Mouse (Mus musculus) embryonic facial prominence, embryonic 15.5 days (tissue): ENCODE measurements around the gene D10Wsu102e. TPM values are rescaled to one million over a fixed set of nuclear protein-coding genes. Genes with fewer than 3 reads are reported as not detected.
"Not testable (repeated sequence)": the region's sequence is repeated elsewhere in the genome, so short reads cannot be mapped to it uniquely, and the experiment has no call there.

Source experiments
- ATAC-seq: fragments of 200-750 bp; cut with Nextera tagmentation; 2 replicates; pipeline ENCODE4 v1.8.0; 2017; ENCODE audit warnings: low read depth, moderate TSS enrichment; ENCODE audit not compliant: insufficient number of reproducible peaks, low FRiP score, low TSS enrichment
- H3K27ac ChIP-seq: fragments of 300-500 bp; sonication (generic); replicated peaks from 2 replicates; pipeline ENCODE4 v1.5.1; 2015; ENCODE audit warnings: mild to moderate bottlenecking, inconsistent platforms
- H3K27me3 ChIP-seq: fragments of 300-500 bp; sonication (generic); 2 replicates; pipeline ENCODE4 v1.6.1; 2015; ENCODE audit warnings: inconsistent platforms
- H3K36me3 ChIP-seq: fragments of 300-500 bp; sonication (generic); 2 replicates; pipeline ENCODE4 v1.6.1; 2015; ENCODE audit warnings: mild to moderate bottlenecking, inconsistent platforms
- H3K4me1 ChIP-seq: fragments of 300-500 bp; sonication (generic); 2 replicates; pipeline ENCODE4 v1.6.1; 2015; ENCODE audit warnings: inconsistent platforms
- H3K4me2 ChIP-seq: fragments of 300-500 bp; sonication (generic); replicated peaks from 2 replicates; pipeline ENCODE4 v1.6.1; 2015; ENCODE audit warnings: mild to moderate bottlenecking, inconsistent platforms
- H3K4me3 ChIP-seq: fragments of 300-500 bp; sonication (generic); replicated peaks from 2 replicates; pipeline ENCODE4 v1.5.1; 2015; ENCODE audit warnings: mild to moderate bottlenecking, inconsistent platforms
- H3K9ac ChIP-seq: fragments of 300-500 bp; sonication (generic); 2 replicates; pipeline ENCODE4 v1.6.1; 2015; ENCODE audit warnings: inconsistent platforms
- H3K9me3 ChIP-seq: fragments of 300-500 bp; sonication (generic); replicated peaks from 2 replicates; pipeline ENCODE4 v1.6.1; 2016; ENCODE audit warnings: inconsistent platforms
- WGBS: fragments of 180-500 bp; shearing (Covaris S2); methylation state at CpG from one replicate; pipeline ENCODE4 v1.1.7; 2015; 5-methylcytosine and 5-hydroxymethylcytosine counted together
- polyA plus RNA-seq: library from polyadenylated mRNA; unstranded; fragments of >200 nt; fragmentation: Nextera tagmentation; extraction: Ambion mirVana; gene quantifications from 2 replicates; pipeline ENCODE4 v1.2.1, GENCODE M21; 2015

The D10Wsu102e gene
- polyA plus RNA-seq, 1 experiment from 2014 or later: 0.61 TPM

- no peaks in the 10 kb centered on the region for H3K36me3 ChIP-seq
- no peak overlapping the region for H3K4me2 ChIP-seq
- 87% methylated on average over 11 of the region's 11 CpGs for WGBS
- H3K4me1 ChIP-seq: no peaks in the 10 kb centered on the region
- 0 out of 2 replicates have a peak, but pooled peaks cover 7% of the 10 kb centered on the region for H3K9me3 ChIP-seq
- ATAC-seq: no peak
- no peak overlapping the region for H3K27ac ChIP-seq
- no peak overlapping the region for H3K4me3 ChIP-seq
- no peak overlapping the region for H3K9ac ChIP-seq
- H3K27me3 ChIP-seq: no peaks in the 10 kb centered on the region
These were observed 45.0 kb downstream of the D10Wsu102e start for GRCm38 (mm10) chr10:83405031-83405430.

- Histone ChIP-seq H3K4me2 (no peak overlapping the region), H3K27ac (no peak overlapping the region), H3K4me1 (no peaks in the 10 kb centered on the region), H3K36me3 (0 out of 2 replicates have a peak, but pooled peaks cover 3% of the 10 kb centered on the region), H3K9me3 (0 out of 2 replicates have a peak, but pooled peaks cover 7% of the 10 kb centered on the region), H3K27me3 (no peaks in the 10 kb centered on the region), H3K4me3 (no peak overlapping the region), H3K9ac (no peak overlapping the region)
- no peak for ATAC-seq
- WGBS: 93% methylated on average over 11 of the region's 11 CpGs
These were observed 45.7 kb downstream of the D10Wsu102e start for GRCm38 (mm10) chr10:83405711-83406110.

- 0 out of 2 replicates have a peak, but pooled peaks cover 10% of the 10 kb centered on the region for H3K9me3 ChIP-seq
- H3K27me3 ChIP-seq: no peaks in the 10 kb centered on the region
- H3K36me3 ChIP-seq: 0 out of 2 replicates have a peak, but pooled peaks cover 4% of the 10 kb centered on the region
- no peak overlapping the region for H3K9ac ChIP-seq
- H3K27ac ChIP-seq: no peak overlapping the region
- H3K4me2 ChIP-seq: no peak overlapping the region
- H3K4me3 ChIP-seq: no peak overlapping the region
- H3K4me1 ChIP-seq: no peaks in the 10 kb centered on the region
- 93% methylated on average over 10 of the region's 10 CpGs for WGBS
- ATAC-seq: no peak; the same call in 1 of the 2 replicates
These were observed 47.1 kb downstream of the D10Wsu102e start for GRCm38 (mm10) chr10:83407141-83407540.

- not testable (repeated sequence) for H3K27me3 ChIP-seq, H3K9ac ChIP-seq, ATAC-seq, H3K4me3 ChIP-seq, H3K36me3 ChIP-seq, H3K27ac ChIP-seq, H3K4me2 ChIP-seq, H3K4me1 ChIP-seq
- 95% methylated on average over 16 of the region's 16 CpGs for WGBS
- 0 out of 2 replicates have a peak, but pooled peaks cover 14% of the 10 kb centered on the region for H3K9me3 ChIP-seq
These were observed 58.4 kb downstream of the D10Wsu102e start for GRCm38 (mm10) chr10:83418466-83418865.

- Histone ChIP-seq H3K27me3 (no peaks in the 10 kb centered on the region), H3K9ac (no peak overlapping the region), H3K27ac (no peak overlapping the region), H3K9me3 (peaks cover 12% of the 10 kb centered on the region; the same call in 1 of the 2 replicates), H3K4me1 (no peaks in the 10 kb centered on the region), H3K4me3 (no peak overlapping the region), H3K36me3 (no peaks in the 10 kb centered on the region), H3K4me2 (no peak overlapping the region)
- whole genome bisulfite sequencing: 88% methylated on average over 7 of the region's 7 CpGs
- ATAC-seq: no peak
These were observed 88.6 kb downstream of the D10Wsu102e start for GRCm38 (mm10) chr10:83448582-83448981.

GRCm38 (mm10) chr10:83457531-83457930 is 97.5 kb downstream of the D10Wsu102e start:
- Histone ChIP-seq H3K4me2 (no peak overlapping the region), H3K36me3 (0 out of 2 replicates have a peak, but pooled peaks cover 4% of the 10 kb centered on the region), H3K9me3 (peaks cover 11% of the 10 kb centered on the region; the same call in 1 of the 2 replicates), H3K9ac (no peak overlapping the region), H3K4me1 (no peaks in the 10 kb centered on the region), H3K27ac (no peak overlapping the region), H3K27me3 (no peaks in the 10 kb centered on the region), H3K4me3 (no peak overlapping the region)
- no peak for ATAC-seq
- WGBS: 93% methylated on average over 3 of the region's 3 CpGs

- H3K27me3 ChIP-seq: no peaks in the 10 kb centered on the region
- no peak overlapping the region for H3K9ac ChIP-seq
- H3K4me1 ChIP-seq: no peaks in the 10 kb centered on the region
- no peaks in the 10 kb centered on the region for H3K36me3 ChIP-seq
- no peaks in the 10 kb centered on the region for H3K9me3 ChIP-seq
- no peak overlapping the region for H3K4me2 ChIP-seq
- no peak overlapping the region for H3K4me3 ChIP-seq
- no peak overlapping the region for H3K27ac ChIP-seq
- WGBS: 91% methylated on average over 13 of the region's 13 CpGs
- no peak for ATAC-seq
These were observed 115.2 kb downstream of the D10Wsu102e start for GRCm38 (mm10) chr10:83475226-83475625.

GRCm38 (mm10) chr10:83477286-83477685 is 117.3 kb downstream of the D10Wsu102e start:
- WGBS: 84% methylated on average over 5 of the region's 5 CpGs

GRCm38 (mm10) chr10:83490506-83490905 is 130.5 kb downstream of the D10Wsu102e start:
- ATAC-seq: no peak
- Histone ChIP-seq H3K36me3 (no peaks in the 10 kb centered on the region), H3K4me1 (no peaks in the 10 kb centered on the region), H3K4me3 (no peak overlapping the region), H3K27ac (no peak overlapping the region), H3K9ac (no peak overlapping the region), H3K9me3 (no peaks in the 10 kb centered on the region), H3K4me2 (no peak overlapping the region), H3K27me3 (no peaks in the 10 kb centered on the region)
- 83% methylated on average over 6 of the region's 6 CpGs for WGBS

More at GRCm38 (mm10) chr10:83477286-83477685, 117.3 kb downstream of the D10Wsu102e start:
- Histone ChIP-seq H3K4me2 (no peak overlapping the region), H3K27ac (no peak overlapping the region), H3K27me3 (no peaks in the 10 kb centered on the region), H3K4me1 (no peaks in the 10 kb centered on the region), H3K4me3 (no peak overlapping the region), H3K36me3 (no peaks in the 10 kb centered on the region), H3K9me3 (no peaks in the 10 kb centered on the region), H3K9ac (no peak overlapping the region)
- ATAC-seq: no peak

- H3K9ac ChIP-seq: no peak overlapping the region
- H3K4me2 ChIP-seq: no peak overlapping the region
- no peak overlapping the region for H3K27ac ChIP-seq
- no peaks in the 10 kb centered on the region for H3K27me3 ChIP-seq
- H3K4me3 ChIP-seq: no peak overlapping the region
- WGBS: 75% methylated on average over 13 of the region's 13 CpGs
- no peaks in the 10 kb centered on the region for H3K9me3 ChIP-seq
- no peaks in the 10 kb centered on the region for H3K36me3 ChIP-seq
- no peak for ATAC-seq
- no peaks in the 10 kb centered on the region for H3K4me1 ChIP-seq
These were observed 137.3 kb downstream of the D10Wsu102e start for GRCm38 (mm10) chr10:83497321-83497720.

GRCm38 (mm10) chr10:83508962-83509660 is 149.1 kb downstream of the D10Wsu102e start:
- Histone ChIP-seq H3K4me1 (no peaks in the 10 kb centered on the region), H3K9ac (no peak overlapping the region), H3K4me3 (no peak overlapping the region), H3K4me2 (no peak overlapping the region), H3K9me3 (no peaks in the 10 kb centered on the region), H3K36me3 (no peaks in the 10 kb centered on the region), H3K27ac (no peak overlapping the region), H3K27me3 (no peaks in the 10 kb centered on the region)
- no peak for ATAC-seq
- 61% methylated on average over 8 of the region's 8 CpGs for WGBS

- no peak overlapping the region for H3K4me2 ChIP-seq
- WGBS: 73% methylated on average over 5 of the region's 5 CpGs
- no peak for ATAC-seq
- no peaks in the 10 kb centered on the region for H3K27me3 ChIP-seq
- no peak overlapping the region for H3K9ac ChIP-seq
- no peaks in the 10 kb centered on the region for H3K9me3 ChIP-seq
- no peak overlapping the region for H3K4me3 ChIP-seq
- H3K27ac ChIP-seq: no peak overlapping the region
- H3K4me1 ChIP-seq: no peaks in the 10 kb centered on the region
- H3K36me3 ChIP-seq: no peaks in the 10 kb centered on the region
These were observed 151.3 kb downstream of the D10Wsu102e start for GRCm38 (mm10) chr10:83511304-83511703.
